Mouse (Mus musculus) embryonic fibroblast, embryonic 13.5 days (primary cell): ENCODE measurements around the gene Phlda2.

Source experiments
- CTCF ChIP-seq: IDR thresholded peaks from 2 replicates; pipeline ENCODE4 v1.5.1; 2011; ENCODE audit warnings: mild to moderate bottlenecking, control low read depth, low read length, moderate library complexity, borderline replicate concordance; ENCODE audit not compliant: insufficient read depth
- POLR2A ChIP-seq: IDR thresholded peaks from 2 replicates; pipeline ENCODE4 v1.6.1; 2011; ENCODE audit warnings: low read depth, mild to moderate bottlenecking, control low read depth, low read length, moderate library complexity

- TF ChIP-seq CTCF (no peak), POLR2A (no peak)
These were observed 2.5 kb upstream of the Phlda2 start for GRCm38 (mm10) chr7:143505411-143505810.
